Mouse (Mus musculus): ENCODE measurements at regions not wholly inside any gene's neighbourhood (a gene's known extent, or its start where the extent isn't known, plus 50 kb on each side); places are given as distances from the start of the nearest gene placed in this dataset.
A peak's percentile ranks its signal among the peaks of the same experiment; 100 is the strongest.

GRCm38 (mm10) chr6:117015461-117015860 lies 152.9 kb upstream of the Cxcl12 start:
- ATAC-seq (ENCODE audit: low FRiP score) (no peak), DNase-seq (ENCODE audit: low spot score, missing footprints) (no peak)
- H3K27me3 ChIP-seq (ENCODE audit: control insufficient read depth, insufficient read depth, low read length) = no peaks in the 10 kb centered on the region
- no peak overlapping the region for H3K27ac ChIP-seq (ENCODE audit: low read depth, low read length)
- H3K36me3 ChIP-seq (ENCODE audit: control insufficient read depth, insufficient read depth, low read length) = no peaks in the 10 kb centered on the region
- H3K4me3 ChIP-seq (ENCODE audit: low read depth, low read length) = no peak overlapping the region
- no peaks in the 10 kb centered on the region for H3K4me1 ChIP-seq (ENCODE audit: control insufficient read depth, insufficient read depth, low read length)
- H3K4me2 ChIP-seq = no peak overlapping the region
- no peak overlapping the region for H3K9ac ChIP-seq (ENCODE audit: low read length)
- 87% methylated on average over 3 of the region's 3 CpGs for WGBS
- no peaks in the 10 kb centered on the region for H3K9me3 ChIP-seq (ENCODE audit: control insufficient read depth, low read length)

GRCm38 (mm10) chr6:117021851-117022250 lies 146.5 kb upstream of the Cxcl12 start:
- DNase-seq (ENCODE audit: low spot score, missing footprints) (no peak), ATAC-seq (ENCODE audit: low FRiP score) (no peak)
- 69% methylated on average over 10 of the region's 10 CpGs for WGBS
- Histone ChIP-seq H3K36me3 (ENCODE audit: control insufficient read depth, insufficient read depth, low read length) (no peaks in the 10 kb centered on the region), H3K27me3 (ENCODE audit: control insufficient read depth, insufficient read depth, low read length) (no peaks in the 10 kb centered on the region), H3K9me3 (ENCODE audit: control insufficient read depth, low read length) (no peaks in the 10 kb centered on the region), H3K4me2 (no peak overlapping the region), H3K9ac (ENCODE audit: low read length) (no peak overlapping the region), H3K4me1 (ENCODE audit: control insufficient read depth, insufficient read depth, low read length) (no peaks in the 10 kb centered on the region), H3K27ac (ENCODE audit: low read depth, low read length) (no peak overlapping the region), H3K4me3 (ENCODE audit: low read depth, low read length) (no peak overlapping the region)

- Histone ChIP-seq H3K27ac (ENCODE audit: low read depth, low read length) (no peak overlapping the region; the same call in 1 of the 2 replicates), H3K4me2 (no peak overlapping the region), H3K9me3 (ENCODE audit: control insufficient read depth, low read length) (no peaks in the 10 kb centered on the region), H3K36me3 (ENCODE audit: control insufficient read depth, insufficient read depth, low read length) (no peaks in the 10 kb centered on the region), H3K4me3 (ENCODE audit: low read depth, low read length) (no peak overlapping the region), H3K27me3 (ENCODE audit: control insufficient read depth, insufficient read depth, low read length) (no peaks in the 10 kb centered on the region), H3K4me1 (ENCODE audit: control insufficient read depth, insufficient read depth, low read length) (no peaks in the 10 kb centered on the region), H3K9ac (ENCODE audit: low read length) (no peak overlapping the region)
- WGBS = 79% methylated on average over 8 of the region's 8 CpGs
- ATAC-seq (ENCODE audit: low FRiP score) = peak; percentile 66
- DNase-seq (ENCODE audit: low spot score, missing footprints) = no peak
These were observed 136.1 kb upstream of the Cxcl12 start for GRCm38 (mm10) chr6:117032042-117032746.

- no peaks in the 10 kb centered on the region for H3K36me3 ChIP-seq (ENCODE audit: control insufficient read depth, insufficient read depth, low read length)
- no peak overlapping the region for H3K27ac ChIP-seq (ENCODE audit: low read depth, low read length)
- no peak for ATAC-seq (ENCODE audit: low FRiP score)
- no peaks in the 10 kb centered on the region for H3K27me3 ChIP-seq (ENCODE audit: control insufficient read depth, insufficient read depth, low read length)
- no peaks in the 10 kb centered on the region for H3K9me3 ChIP-seq (ENCODE audit: control insufficient read depth, low read length)
- DNase-seq (ENCODE audit: low spot score, missing footprints) = no peak
- H3K4me2 ChIP-seq = no peak overlapping the region
- no peak overlapping the region for H3K9ac ChIP-seq (ENCODE audit: low read length)
- H3K4me1 ChIP-seq (ENCODE audit: control insufficient read depth, insufficient read depth, low read length) = no peaks in the 10 kb centered on the region
- 83% methylated on average over 2 of the region's 2 CpGs for WGBS
- no peak overlapping the region for H3K4me3 ChIP-seq (ENCODE audit: low read depth, low read length)
These were observed 124.6 kb upstream of the Cxcl12 start for GRCm38 (mm10) chr6:117043744-117044143.

GRCm38 (mm10) chr6:117049459-117050010 lies 118.8 kb upstream of the Cxcl12 start:
- Histone ChIP-seq H3K36me3 (ENCODE audit: control insufficient read depth, insufficient read depth, low read length) (no peaks in the 10 kb centered on the region), H3K27me3 (ENCODE audit: control insufficient read depth, insufficient read depth, low read length) (no peaks in the 10 kb centered on the region), H3K4me3 (ENCODE audit: low read depth, low read length) (no peak overlapping the region), H3K4me2 (no peak overlapping the region), H3K4me1 (ENCODE audit: control insufficient read depth, insufficient read depth, low read length) (no peaks in the 10 kb centered on the region), H3K9ac (ENCODE audit: low read length) (no peak overlapping the region), H3K9me3 (ENCODE audit: control insufficient read depth, low read length) (no peaks in the 10 kb centered on the region), H3K27ac (ENCODE audit: low read depth, low read length) (no peak overlapping the region)
- ATAC-seq (ENCODE audit: low FRiP score) = no peak
- DNase-seq (ENCODE audit: low spot score, missing footprints) = no peak
- WGBS = 79% methylated on average over 14 of the region's 14 CpGs

- Histone ChIP-seq H3K27ac (ENCODE audit: low read depth, low read length) (no peak overlapping the region), H3K27me3 (ENCODE audit: control insufficient read depth, insufficient read depth, low read length) (no peaks in the 10 kb centered on the region), H3K4me3 (ENCODE audit: low read depth, low read length) (no peak overlapping the region), H3K4me2 (no peak overlapping the region), H3K9ac (ENCODE audit: low read length) (no peak overlapping the region), H3K4me1 (ENCODE audit: control insufficient read depth, insufficient read depth, low read length) (no peaks in the 10 kb centered on the region), H3K9me3 (ENCODE audit: control insufficient read depth, low read length) (no peaks in the 10 kb centered on the region), H3K36me3 (ENCODE audit: control insufficient read depth, insufficient read depth, low read length) (no peaks in the 10 kb centered on the region)
- DNase-seq (ENCODE audit: low spot score, missing footprints) (no peak), ATAC-seq (ENCODE audit: low FRiP score) (no peak)
- WGBS = 95% methylated on average over 3 of the region's 3 CpGs
These were observed 107.6 kb upstream of the Cxcl12 start for GRCm38 (mm10) chr6:117060688-117061087.

GRCm38 (mm10) chr6:117067541-117068305 lies 100.6 kb upstream of the Cxcl12 start:
- no peaks in the 10 kb centered on the region for H3K9me3 ChIP-seq (ENCODE audit: control insufficient read depth, low read length)
- WGBS = 76% methylated on average over 9 of the region's 9 CpGs
- H3K9ac ChIP-seq (ENCODE audit: low read length) = no peak overlapping the region
- ATAC-seq (ENCODE audit: low FRiP score) (no peak), DNase-seq (ENCODE audit: low spot score, missing footprints) (no peak)
- H3K27me3 ChIP-seq (ENCODE audit: control insufficient read depth, insufficient read depth, low read length) = no peaks in the 10 kb centered on the region
- no peaks in the 10 kb centered on the region for H3K36me3 ChIP-seq (ENCODE audit: control insufficient read depth, insufficient read depth, low read length)
- no peak overlapping the region for H3K4me2 ChIP-seq
- no peaks in the 10 kb centered on the region for H3K4me1 ChIP-seq (ENCODE audit: control insufficient read depth, insufficient read depth, low read length)
- no peak overlapping the region for H3K27ac ChIP-seq (ENCODE audit: low read depth, low read length)
- H3K4me3 ChIP-seq (ENCODE audit: low read depth, low read length) = no peak overlapping the region

GRCm38 (mm10) chr6:117071311-117071710 lies 97.0 kb upstream of the Cxcl12 start:
- H3K27me3 ChIP-seq (ENCODE audit: control insufficient read depth, insufficient read depth, low read length) = no peaks in the 10 kb centered on the region
- whole genome bisulfite sequencing = 87% methylated on average over 6 of the region's 6 CpGs
- H3K9me3 ChIP-seq (ENCODE audit: control insufficient read depth, low read length) = no peaks in the 10 kb centered on the region
- no peak for DNase-seq (ENCODE audit: low spot score, missing footprints)
- no peaks in the 10 kb centered on the region for H3K4me1 ChIP-seq (ENCODE audit: control insufficient read depth, insufficient read depth, low read length)
- ATAC-seq (ENCODE audit: low FRiP score) = no peak
- no peak overlapping the region for H3K4me2 ChIP-seq
- no peak overlapping the region for H3K9ac ChIP-seq (ENCODE audit: low read length)
- no peak overlapping the region for H3K27ac ChIP-seq (ENCODE audit: low read depth, low read length)
- no peak overlapping the region for H3K4me3 ChIP-seq (ENCODE audit: low read depth, low read length)
- H3K36me3 ChIP-seq (ENCODE audit: control insufficient read depth, insufficient read depth, low read length) = no peaks in the 10 kb centered on the region

GRCm38 (mm10) chr6:117071857-117072256 lies 96.5 kb upstream of the Cxcl12 start:
- H3K27ac ChIP-seq (ENCODE audit: low read depth, low read length) = no peak overlapping the region
- H3K9me3 ChIP-seq (ENCODE audit: control insufficient read depth, low read length) = no peaks in the 10 kb centered on the region
- H3K4me3 ChIP-seq (ENCODE audit: low read depth, low read length) = no peak overlapping the region
- H3K36me3 ChIP-seq (ENCODE audit: control insufficient read depth, insufficient read depth, low read length) = no peaks in the 10 kb centered on the region
- H3K27me3 ChIP-seq (ENCODE audit: control insufficient read depth, insufficient read depth, low read length) = no peaks in the 10 kb centered on the region
- DNase-seq (ENCODE audit: low spot score, missing footprints) = no peak
- no peak overlapping the region for H3K4me2 ChIP-seq
- H3K4me1 ChIP-seq (ENCODE audit: control insufficient read depth, insufficient read depth, low read length) = no peaks in the 10 kb centered on the region
- 89% methylated on average over 8 of the region's 8 CpGs for WGBS
- H3K9ac ChIP-seq (ENCODE audit: low read length) = no peak overlapping the region
- ATAC-seq (ENCODE audit: low FRiP score) = no peak

Data from midbrain, embryonic 11.5 days (tissue).